Mouse (Mus musculus): Measurements from ENCODE around the gene Olfr1512.

GRCm38 (mm10) chr14:52338751-52339511 lies 40.0 kb downstream of the Olfr1512 start:
- no peak for TF ChIP-seq USF1 (IDR thresholded peaks at IDR 0.05; ENCODE audit: low read depth)
- no peak for TF ChIP-seq MYOG (IDR thresholded peaks at IDR 0.05; ENCODE audit: control insufficient read depth in 1 of 3, insufficient read depth in 1 of 3, insufficient read length in 2 of 3, low read depth in 2 of 3)
- TF ChIP-seq E2F4 (IDR thresholded peaks at IDR 0.05; ENCODE audit: insufficient read depth), result no peak
- TF ChIP-seq POLR2A (IDR thresholded peaks at IDR 0.05; ENCODE audit: insufficient read length, low read depth), result no peak
- TF ChIP-seq TCF12 (IDR thresholded peaks at IDR 0.05; ENCODE audit: insufficient read depth, poor library complexity, severe bottlenecking), result no peak
- no peak for TF ChIP-seq POLR2AphosphoS2 (IDR thresholded peaks at IDR 0.05; ENCODE audit: insufficient read length, low read depth)
- TF ChIP-seq MAX (IDR thresholded peaks at IDR 0.05; ENCODE audit: low read depth), result no peak
- TF ChIP-seq CEBPB (IDR thresholded peaks at IDR 0.05; ENCODE audit: insufficient read depth, poor library complexity, severe bottlenecking), result no peak
- no peak for TF ChIP-seq MYOD1 (IDR thresholded peaks at IDR 0.05; ENCODE audit: control insufficient read depth in 1 of 3, insufficient read length in 2 of 3, low read depth in 2 of 3)
- TF ChIP-seq SRF (IDR thresholded peaks at IDR 0.05; ENCODE audit: control insufficient read depth, insufficient read length, low read depth), result no peak

Measured in myocyte (in vitro differentiated cells).